Mouse (Mus musculus) layer of hippocampus, adult 8-10 months (tissue): Measurements from ENCODE around the gene Olfr869. TPM values are rescaled to one million over a fixed set of nuclear protein-coding genes. Genes with fewer than 3 reads are reported as not detected.

Experiments
- DNase-seq, 2 experiments: peaks; one replicate each; pipeline ENCODE4 v3.0.0; 2022; ENCODE audit warnings: low spot score in 2 of 2
- total RNA-seq, 4 experiments: library from RNA; stranded (reverse); gene quantifications; 2 replicates each; pipeline ENCODE4 v1.2.4; 2022

Gene Olfr869
- not detected for total RNA-seq

DNA sequence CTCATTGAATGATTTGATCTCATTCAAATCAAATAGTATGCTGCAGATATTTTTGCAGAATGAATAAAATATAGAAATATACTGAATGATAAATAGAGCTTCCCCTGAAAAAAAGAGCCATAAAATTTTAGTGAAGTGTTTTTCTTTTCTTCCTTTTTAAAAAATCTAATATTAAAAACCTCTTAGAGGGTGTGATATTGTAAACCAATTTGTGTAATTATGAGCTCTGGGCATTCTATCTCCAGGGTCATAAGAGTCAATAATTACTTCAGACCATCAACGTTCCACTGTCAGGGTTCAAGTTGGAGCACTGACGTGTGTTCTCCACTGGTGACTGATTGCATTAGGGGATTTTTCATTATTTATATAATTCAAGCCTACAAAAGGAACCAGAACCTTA is at the start of gene Olfr869:
Gene Olfr869, plus strand, starts transcription at position 301 of the 400 bp plus-strand sequence.
- DNase-seq, result no peak

DNA sequence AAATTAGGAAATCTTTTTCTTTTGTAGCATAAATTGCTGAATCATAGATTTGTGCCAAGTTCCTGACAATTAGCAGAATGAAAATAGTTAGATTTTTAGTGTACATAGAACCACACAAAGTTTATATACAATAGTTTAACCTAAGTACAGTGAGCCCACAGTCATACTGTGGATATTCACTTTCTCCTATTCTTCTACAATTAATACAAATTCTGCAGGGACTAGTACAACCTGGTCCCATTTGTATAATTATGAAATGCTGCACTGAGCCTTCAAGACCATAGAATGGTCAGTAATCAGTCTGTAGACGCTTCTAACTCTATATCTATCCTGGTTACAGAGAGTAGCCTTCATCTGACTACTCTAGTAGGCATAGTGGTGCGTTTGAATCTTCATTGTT is 30.5 kb upstream of the Olfr869 start, which contains the start of gene Olfr868:
Gene Olfr868, plus strand, starts transcription at position 301 of the 400 bp plus-strand sequence.
- DNase-seq, result no peak

DNA sequence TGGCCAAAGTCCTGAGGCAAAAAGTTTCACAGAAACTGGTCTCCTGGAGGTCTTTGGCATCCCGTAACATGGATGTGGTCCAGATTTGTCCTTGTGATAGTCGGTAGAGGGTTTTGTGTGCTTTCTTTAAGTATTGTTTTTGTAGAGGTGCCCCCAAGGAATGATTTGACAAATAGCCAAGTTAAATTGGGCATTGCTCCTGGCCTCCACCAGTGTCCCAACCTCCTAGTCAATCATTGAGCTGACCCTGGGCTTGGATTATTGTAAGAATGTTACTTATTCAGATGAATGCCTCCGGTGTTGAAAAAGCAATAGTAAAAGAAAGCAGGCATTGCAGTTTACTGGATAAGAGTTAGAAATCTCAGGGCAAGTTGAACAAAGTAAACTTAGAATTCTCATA is 20.9 kb downstream of the Olfr869 start:
- DNase-seq, result no peak

DNA sequence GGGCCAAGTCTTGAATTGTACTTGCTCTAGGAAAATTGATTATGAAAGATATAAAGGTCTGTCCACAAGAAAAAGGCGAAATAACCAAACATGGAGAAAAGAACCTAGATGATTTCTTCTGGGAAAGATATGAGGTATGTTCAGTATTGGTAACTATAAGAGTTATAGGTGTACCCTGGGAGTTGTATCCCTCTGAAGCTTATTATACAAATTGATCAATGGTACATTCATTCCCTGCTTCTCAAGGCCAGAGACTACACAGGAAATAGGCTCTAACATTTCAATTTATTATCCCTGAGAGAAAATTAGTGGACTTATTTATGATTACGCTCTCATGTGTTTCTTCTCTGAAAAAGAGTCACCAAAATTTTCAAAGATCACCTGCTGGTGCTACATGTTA is 45.1 kb downstream of the Olfr869 start, which contains the start of gene Olfr870:
Gene Olfr870, minus strand, starts transcription at position 101 of the 400 bp plus-strand sequence.
- DNase-seq, result no peak

DNA sequence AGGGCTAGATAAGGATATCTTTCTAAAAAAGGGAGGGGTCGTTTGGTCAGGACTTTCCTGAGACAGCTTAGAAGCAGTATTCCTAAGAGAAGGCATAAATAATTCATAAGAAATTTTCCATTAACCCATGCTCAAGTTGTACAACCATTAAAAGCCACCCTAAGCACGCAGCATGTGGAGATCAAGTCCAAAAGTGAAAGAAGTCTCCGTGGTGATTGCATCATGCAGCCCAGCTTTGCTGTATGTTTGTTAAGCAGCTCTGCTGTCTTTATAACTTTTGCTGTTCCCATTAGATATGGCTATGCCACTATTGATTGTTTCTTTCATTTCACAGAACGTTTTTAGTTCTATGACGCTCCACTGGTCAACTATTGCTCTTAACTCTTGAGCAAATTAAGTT is 50.7 kb downstream of the Olfr869 start:
- no peak for DNase-seq

Other genes with a start within 250 kb of the Olfr869 start
- gene Olfr862, start 241.0 kb upstream of the Olfr869 start, total RNA-seq, result not detected
- not detected for gene Olfr77, start 212.1 kb upstream of the Olfr869 start, total RNA-seq
- not detected for gene Olfr866, start 101.0 kb upstream of the Olfr869 start, total RNA-seq
- not detected for gene Olfr867, start 71.4 kb upstream of the Olfr869 start, total RNA-seq
- not detected for gene Olfr868, start 30.4 kb upstream of the Olfr869 start, total RNA-seq
- gene Olfr870, start 45.0 kb downstream of the Olfr869 start, total RNA-seq, result not detected
- not detected for gene Olfr871, start 83.2 kb downstream of the Olfr869 start, total RNA-seq
- gene Olfr872, start 108.1 kb downstream of the Olfr869 start, total RNA-seq, result not detected
- gene Olfr39, start 153.3 kb downstream of the Olfr869 start, total RNA-seq, result not detected
- gene Olfr873, start 169.5 kb downstream of the Olfr869 start, total RNA-seq, result not detected
- gene Olfr18, start 207.1 kb downstream of the Olfr869 start, total RNA-seq, result under 1 TPM in 1 of 4 experiments, not detected in 3; 0.22 TPM